In the genomic region with DNA sequence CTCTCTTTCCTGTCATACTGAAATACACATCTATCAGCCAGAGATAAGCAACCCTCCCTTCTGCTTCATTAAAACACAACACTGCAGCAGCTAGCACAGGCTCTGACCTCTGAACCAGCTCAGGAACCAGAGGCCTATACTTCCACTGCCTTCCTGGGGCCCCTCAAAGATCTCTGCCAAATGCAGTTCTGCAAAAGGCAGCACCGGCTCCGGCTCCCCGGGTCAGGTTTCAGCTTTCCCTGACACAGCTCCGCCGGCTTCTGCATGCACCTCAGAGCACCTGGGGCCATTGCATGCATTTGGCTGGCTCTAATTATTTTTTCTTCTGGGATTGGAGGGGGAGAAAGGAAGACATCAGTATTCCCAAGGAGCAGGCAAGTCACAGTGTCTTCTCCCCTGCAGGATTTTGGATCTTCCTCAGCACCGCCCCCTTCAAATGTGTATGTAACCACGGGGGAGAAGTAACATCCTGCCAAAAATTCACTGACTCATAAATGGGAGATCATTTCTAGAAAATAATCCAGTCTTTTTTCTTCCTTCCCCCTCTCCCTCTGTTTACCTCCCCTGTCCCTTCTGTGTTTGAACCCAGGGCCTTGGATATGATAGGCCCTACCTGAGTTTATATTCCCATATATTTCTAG, we compare ENCODE assay signal across 8 mouse cellular contexts.
DNase-seq lines count a peak whose midpoint lies in the region; ATAC-seq and TF ChIP-seq lines count a peak whose summit lies in the region.

No protein-coding gene starts in this region.

- intact Hi-C loops in gastrocnemius, adult 2 months (cut with DNase I) = no loop called here

- no peak overlapping the region for H3K4me3 ChIP-seq in gastrocnemius, adult 2 months
- H3K4me3 ChIP-seq in embryonic facial prominence, embryonic 11.5 days (ENCODE audit: low read depth, low read length) = no peak overlapping the region
- H3K4me3 ChIP-seq in midbrain, embryonic 15.5 days = no peak overlapping the region
- no peak overlapping the region for H3K4me3 ChIP-seq in thymus, adult 2 months (ENCODE audit: control insufficient read depth, insufficient read depth, low read length)

- no peaks in the 10 kb centered on the region for H3K36me3 ChIP-seq in embryonic facial prominence, embryonic 11.5 days (replicated peaks; ENCODE audit: control insufficient read depth, insufficient read depth, low read depth, low read length)
- no peaks in the 10 kb centered on the region for H3K36me3 ChIP-seq in midbrain, embryonic 15.5 days (replicated peaks)
- H3K36me3 ChIP-seq in thymus, adult 2 months (ENCODE audit: control insufficient read depth, insufficient read depth, low read length) = peaks cover 6% of the 10 kb centered on the region; the same call in 1 of the 2 replicates

- 10% methylated on average over 7 of the region's 7 CpGs for WGBS in embryonic facial prominence, embryonic 11.5 days
- 21% methylated on average over 7 of the region's 7 CpGs for WGBS in midbrain, embryonic 15.5 days
- WGBS in thymus, adult 2 months = 63% methylated on average over 7 of the region's 7 CpGs

- peak; percentile 85 for ATAC-seq in embryonic facial prominence, embryonic 11.5 days (replicated peaks; ENCODE audit: insufficient number of reproducible peaks, low FRiP score, low TSS enrichment, low read depth)
- ATAC-seq in midbrain, embryonic 15.5 days (replicated peaks) = 0 out of 2 replicates have a peak, but pooled peaks have one; percentile 33

- peaks cover 16% of the 10 kb centered on the region for H3K4me1 ChIP-seq in embryonic facial prominence, embryonic 11.5 days (ENCODE audit: control insufficient read depth, insufficient read depth, low read length)
- peaks cover 11% of the 10 kb centered on the region for H3K4me1 ChIP-seq in midbrain, embryonic 15.5 days
- no peaks in the 10 kb centered on the region for H3K4me1 ChIP-seq in thymus, adult 2 months (replicated peaks; ENCODE audit: control insufficient read depth, insufficient read depth, low read length)

- no peaks in the 10 kb centered on the region for H3K27me3 ChIP-seq in embryonic facial prominence, embryonic 11.5 days (ENCODE audit: control insufficient read depth, insufficient read depth, low read length)
- H3K27me3 ChIP-seq in midbrain, embryonic 15.5 days (replicated peaks) = no peaks in the 10 kb centered on the region
- H3K27me3 ChIP-seq in thymus, adult 2 months (ENCODE audit: control insufficient read depth, insufficient read depth, low read length) = no peaks in the 10 kb centered on the region

- DNase-seq in gastrocnemius, adult 2 months = peak; percentile 39
- DNase-seq in gastrocnemius, adult 8-10 months (ENCODE audit: low spot score in 2 of 2) = no peak
- DNase-seq in 416B (ENCODE audit: low read depth) = peak; percentile 61
- DNase-seq in embryonic facial prominence, embryonic 11.5 days (ENCODE audit: low spot score) = peak; percentile 83
- DNase-seq in layer of hippocampus, postnatal 36 days = peak; percentile 20 to 29
- DNase-seq in ovary, adult 18-20 months (ENCODE audit: low spot score) = no peak
- no peak for DNase-seq in thymus, adult 2 months

- TF ChIP-seq CTCF in gastrocnemius, adult 2 months (IDR thresholded peaks at IDR 0.05) = no peak
- no peak for TF ChIP-seq CTCF in thymus, adult 2 months (IDR thresholded peaks at IDR 0.05; ENCODE audit: borderline replicate concordance, control insufficient read depth, extremely low read depth, insufficient read depth, low read length, poor library complexity)

- no peak for TF ChIP-seq POLR2A in thymus, adult 2 months (IDR thresholded peaks at IDR 0.05; ENCODE audit: control insufficient read depth, extremely low read depth, insufficient read depth, low read length, poor library complexity)

- H3K9me3 ChIP-seq in embryonic facial prominence, embryonic 11.5 days (replicated peaks; ENCODE audit: control insufficient read depth, low read length) = no peaks in the 10 kb centered on the region
- no peaks in the 10 kb centered on the region for H3K9me3 ChIP-seq in midbrain, embryonic 15.5 days

- H3K9ac ChIP-seq in embryonic facial prominence, embryonic 11.5 days (replicated peaks; ENCODE audit: low read length) = no peak overlapping the region
- H3K9ac ChIP-seq in midbrain, embryonic 15.5 days = no peak overlapping the region

- H3K4me2 ChIP-seq in embryonic facial prominence, embryonic 11.5 days (ENCODE audit: low read depth, low read length) = no peak overlapping the region
- no peak overlapping the region for H3K4me2 ChIP-seq in midbrain, embryonic 15.5 days

- H3K27ac ChIP-seq in gastrocnemius, adult 2 months = peak overlapping the region; percentile 63
- H3K27ac ChIP-seq in embryonic facial prominence, embryonic 11.5 days (replicated peaks; ENCODE audit: low read depth, low read length) = peak overlapping the region; percentile 76
- 0 out of 2 replicates have a peak overlapping the region, but pooled peaks have one; percentile 17 for H3K27ac ChIP-seq in midbrain, embryonic 15.5 days
- no peak overlapping the region for H3K27ac ChIP-seq in thymus, adult 2 months (ENCODE audit: control insufficient read depth, insufficient read depth, low read length)

Comparison
In these comparisons a context has a peak if more than half of its experiments do, and no peak if none do; other contexts are left out.
1. DNase-seq: peak in gastrocnemius, adult 2 months (single experiment), 416B (single experiment), embryonic facial prominence, embryonic 11.5 days (single experiment) and layer of hippocampus, postnatal 36 days (2 of 2); none in gastrocnemius, adult 8-10 months (0 of 2), ovary, adult 18-20 months (single experiment) and thymus, adult 2 months (single experiment).